Mouse (Mus musculus) urinary bladder, adult 2 months (tissue): Measurements from ENCODE around the gene C1qc. TPM values are rescaled to one million over a fixed set of nuclear protein-coding genes. Genes with fewer than 3 reads are reported as not detected.

Source experiments
- DNase-seq: peaks from one replicate; pipeline ENCODE4 v3.0.0; 2022; ENCODE audit warnings: low spot score
- polyA plus RNA-seq: library from polyadenylated mRNA; depleted of rRNA; stranded (reverse); fragments of >200 nt; gene quantifications from 2 replicates; pipeline ENCODE4 v1.2.3, GENCODE M21; 2012; rRNA removed

C1qc gene
- polyA plus RNA-seq, 1 experiment, result 117 TPM

- no peak for DNase-seq
These were observed 44.3 kb downstream of the C1qc start for GRCm38 (mm10) chr4:136848565-136848964.

- DNase-seq, result no peak
These were observed 45.7 kb downstream of the C1qc start for GRCm38 (mm10) chr4:136847166-136847565.

- DNase-seq, result no peak
These were observed 50.1 kb downstream of the C1qc start for GRCm38 (mm10) chr4:136842802-136843201.

- no peak for DNase-seq
These were observed 50.8 kb downstream of the C1qc start for GRCm38 (mm10) chr4:136842033-136842432.

GRCm38 (mm10) chr4:136841056-136841455, 51.8 kb downstream of the C1qc start:
- DNase-seq, result peak; percentile 56

Other genes starting within 250 kb of the C1qc start
- 7.2 and 8.4 TPM in 2 replicates for gene Ephb2, start 57.1 kb downstream of the C1qc start, polyA plus RNA-seq
- 160 and 175 TPM in 2 replicates for gene C1qb, start 6.9 kb downstream of the C1qc start, polyA plus RNA-seq
- gene C1qa, start 5.7 kb upstream of the C1qc start, polyA plus RNA-seq, result 129 and 140 TPM in 2 replicates
- 0.03 and 0.07 TPM in 2 replicates for gene Epha8, start 63.8 kb upstream of the C1qc start, polyA plus RNA-seq
- 3.8 and 4.8 TPM in 2 replicates for gene Zbtb40, start 155.7 kb upstream of the C1qc start, polyA plus RNA-seq